Mouse (Mus musculus) activated CD4-positive, CD25-positive, alpha-beta regulatory T cell, adult 4 months (primary cell): ENCODE results near the gene Numa1. TPM values are rescaled to one million over a fixed set of nuclear protein-coding genes. Genes with fewer than 3 reads are reported as not detected.

Source experiments
- ATAC-seq: one replicate; pipeline ENCODE4 v1.8.0; 2017
- polyA plus RNA-seq, 2 experiments: library from polyadenylated mRNA; unstranded; fragments of 100-300 nt; shearing (Covaris generic); gene quantifications; one replicate each; pipeline ENCODE4 v1.2.1; 2017

Numa1 gene
- polyA plus RNA-seq, 2 experiments from 2014 or later = 59.1 to 76.8 TPM

GRCm38 (mm10) chr7:102063891-102064290 lies 130.0 kb downstream of the Numa1 start:
- no peak for ATAC-seq

Other genes with a start within 250 kb of the Numa1 start
- not detected for gene Phox2a, start 115.8 kb upstream of the Numa1 start, polyA plus RNA-seq
- gene Inppl1, start 95.9 kb upstream of the Numa1 start, polyA plus RNA-seq = 1 to 10 TPM; 1.5 to 2.6 TPM
- not detected for gene Folr2, start 76.9 kb upstream of the Numa1 start, polyA plus RNA-seq
- 10 to 100 TPM; 47.2 to 61.9 TPM for gene Anapc15, start 70.4 kb upstream of the Numa1 start, polyA plus RNA-seq
- not detected for gene Folr1, start 63.3 kb upstream of the Numa1 start, polyA plus RNA-seq
- gene Lamtor1, start 28.2 kb upstream of the Numa1 start, polyA plus RNA-seq = 100 to 1,000 TPM; 127 to 131 TPM
- under 1 TPM in 1 of 2 experiments, not detected in 1; 0.46 TPM for gene Tomt, start 27.8 kb upstream of the Numa1 start, polyA plus RNA-seq
- gene Lrrc51, start 216 bp upstream of the Numa1 start, polyA plus RNA-seq = 1 to 10 TPM; 1.8 to 2.0 TPM
- 1 to 10 TPM; 5.2 to 8.0 TPM for gene Il18bp, start 84.6 kb downstream of the Numa1 start, polyA plus RNA-seq
- gene Rnf121, start 131.4 kb downstream of the Numa1 start, polyA plus RNA-seq = 10 to 100 TPM; 19.5 to 20.2 TPM
- 10 to 100 TPM; 14.4 to 15.2 TPM for gene Xndc1, start 131.4 kb downstream of the Numa1 start, polyA plus RNA-seq
- under 1 TPM in 1 of 2 experiments, not detected in 1; 0.83 TPM for gene Xntrpc, start 131.6 kb downstream of the Numa1 start, polyA plus RNA-seq
- under 1 TPM; 0.27 to 0.45 TPM for gene Trpc2, start 149.0 kb downstream of the Numa1 start, polyA plus RNA-seq
- not detected for gene Art1, start 167.6 kb downstream of the Numa1 start, polyA plus RNA-seq
- under 1 TPM in 1 of 2 experiments, not detected in 1; 0.21 TPM for gene Art5, start 175.4 kb downstream of the Numa1 start, polyA plus RNA-seq
- gene Chrna10, start 182.7 kb downstream of the Numa1 start, polyA plus RNA-seq = not detected